Mouse (Mus musculus) kidney, embryonic 15.5 days (tissue): ENCODE measurements at regions not wholly inside any gene's neighbourhood (a gene's known extent, or its start where the extent isn't known, plus 50 kb on each side); places are given as distances from the start of the nearest gene placed in this dataset.

Experiments
- ATAC-seq: fragments of 200-750 bp; cut with Nextera tagmentation; replicated peaks from 2 replicates; pipeline ENCODE4 v1.8.0; 2017; ENCODE audit warnings: moderate TSS enrichment; ENCODE audit not compliant: low FRiP score
- H3K27ac ChIP-seq: fragments of 300-500 bp; sonication (generic); 2 replicates; pipeline ENCODE4 v1.5.1; 2015; ENCODE audit warnings: mild to moderate bottlenecking, inconsistent platforms
- H3K27me3 ChIP-seq: fragments of 300-500 bp; sonication (generic); 2 replicates; pipeline ENCODE4 v1.6.1; 2015; ENCODE audit warnings: inconsistent platforms
- H3K36me3 ChIP-seq: fragments of 300-500 bp; sonication (generic); 2 replicates; pipeline ENCODE4 v1.6.1; 2015; ENCODE audit warnings: inconsistent platforms
- H3K4me1 ChIP-seq: fragments of 300-500 bp; sonication (generic); 2 replicates; pipeline ENCODE4 v1.6.1; 2015; ENCODE audit warnings: inconsistent platforms
- H3K4me2 ChIP-seq: fragments of 300-500 bp; sonication (generic); 2 replicates; pipeline ENCODE4 v1.6.1; 2015; ENCODE audit warnings: moderate library complexity, mild to moderate bottlenecking, inconsistent platforms
- H3K4me3 ChIP-seq: fragments of 300-500 bp; sonication (generic); replicated peaks from 2 replicates; pipeline ENCODE4 v1.5.1; 2015; ENCODE audit warnings: mild to moderate bottlenecking, inconsistent platforms
- H3K9ac ChIP-seq: fragments of 300-500 bp; sonication (generic); 2 replicates; pipeline ENCODE4 v1.6.1; 2015; ENCODE audit warnings: mild to moderate bottlenecking, inconsistent platforms
- H3K9me3 ChIP-seq: fragments of 300-500 bp; sonication (generic); replicated peaks from 2 replicates; pipeline ENCODE4 v1.6.1; 2016; ENCODE audit warnings: inconsistent platforms
- WGBS: fragments of 180-500 bp; shearing (Covaris S2); methylation state at CpG from one replicate; pipeline ENCODE4 v1.1.7; 2015; ENCODE audit warnings: mixed read lengths; 5-methylcytosine and 5-hydroxymethylcytosine counted together

DNA sequence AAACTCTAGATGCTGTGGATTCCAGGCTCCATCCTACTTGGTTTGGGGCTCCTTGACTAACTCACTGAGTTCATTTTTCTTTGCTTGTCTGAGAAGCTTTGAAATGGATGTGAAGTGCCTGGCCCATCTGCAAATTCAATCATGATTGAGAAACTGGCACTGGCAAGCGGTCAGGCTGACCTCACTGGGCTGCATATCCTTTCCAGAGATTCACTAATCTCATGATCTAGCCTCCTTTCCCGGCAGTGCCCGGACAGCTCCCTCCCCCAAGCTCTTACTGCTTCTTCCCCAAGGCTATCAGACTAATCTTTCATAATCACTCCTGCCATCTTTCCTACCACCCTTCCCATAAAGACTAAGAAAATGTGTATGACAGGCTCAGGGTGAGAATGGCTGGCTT lies 239.9 kb downstream of the Gm19410 start:
- Histone ChIP-seq H3K9me3 (no peaks in the 10 kb centered on the region; the same call in 1 of the 2 replicates), H3K9ac (no peak overlapping the region), H3K27me3 (no peaks in the 10 kb centered on the region), H3K4me1 (no peaks in the 10 kb centered on the region), H3K36me3 (no peaks in the 10 kb centered on the region), H3K27ac (no peak overlapping the region), H3K4me2 (no peak overlapping the region), H3K4me3 (no peak overlapping the region)
- ATAC-seq = no peak
- WGBS = 66% methylated on average over 3 of the region's 3 CpGs

DNA sequence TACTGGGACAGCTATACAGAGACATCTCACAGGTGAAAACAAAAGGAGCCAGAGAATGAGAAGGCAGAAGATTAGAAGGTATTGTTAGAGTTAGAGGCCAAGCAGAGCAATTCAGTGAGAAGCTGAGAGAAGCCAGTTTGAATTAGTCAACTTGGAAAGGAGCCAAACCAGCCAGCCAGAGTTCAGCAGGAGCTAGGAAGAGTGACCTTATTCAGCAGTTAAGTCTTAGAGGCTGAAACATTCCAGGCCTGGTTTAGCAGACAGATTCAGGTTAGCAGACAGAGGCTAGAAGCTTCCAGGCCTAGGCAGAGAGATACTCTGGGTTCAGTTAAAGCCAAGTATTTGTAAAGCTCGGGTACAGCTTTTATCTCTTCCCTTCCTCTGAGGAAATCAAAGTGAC lies 242.1 kb downstream of the Gm19410 start:
- Histone ChIP-seq H3K4me1 (no peaks in the 10 kb centered on the region), H3K36me3 (no peaks in the 10 kb centered on the region), H3K9ac (no peak overlapping the region), H3K27me3 (no peaks in the 10 kb centered on the region), H3K4me2 (no peak overlapping the region), H3K4me3 (no peak overlapping the region), H3K27ac (no peak overlapping the region), H3K9me3 (no peaks in the 10 kb centered on the region; the same call in 1 of the 2 replicates)
- WGBS = 97% methylated on average over 1 of the region's 1 CpGs
- no peak for ATAC-seq

GRCm38 (mm10) chr8:36009565-36009964 lies 244.0 kb downstream of the Gm19410 start:
- H3K36me3 ChIP-seq = no peaks in the 10 kb centered on the region
- ATAC-seq = no peak

DNA sequence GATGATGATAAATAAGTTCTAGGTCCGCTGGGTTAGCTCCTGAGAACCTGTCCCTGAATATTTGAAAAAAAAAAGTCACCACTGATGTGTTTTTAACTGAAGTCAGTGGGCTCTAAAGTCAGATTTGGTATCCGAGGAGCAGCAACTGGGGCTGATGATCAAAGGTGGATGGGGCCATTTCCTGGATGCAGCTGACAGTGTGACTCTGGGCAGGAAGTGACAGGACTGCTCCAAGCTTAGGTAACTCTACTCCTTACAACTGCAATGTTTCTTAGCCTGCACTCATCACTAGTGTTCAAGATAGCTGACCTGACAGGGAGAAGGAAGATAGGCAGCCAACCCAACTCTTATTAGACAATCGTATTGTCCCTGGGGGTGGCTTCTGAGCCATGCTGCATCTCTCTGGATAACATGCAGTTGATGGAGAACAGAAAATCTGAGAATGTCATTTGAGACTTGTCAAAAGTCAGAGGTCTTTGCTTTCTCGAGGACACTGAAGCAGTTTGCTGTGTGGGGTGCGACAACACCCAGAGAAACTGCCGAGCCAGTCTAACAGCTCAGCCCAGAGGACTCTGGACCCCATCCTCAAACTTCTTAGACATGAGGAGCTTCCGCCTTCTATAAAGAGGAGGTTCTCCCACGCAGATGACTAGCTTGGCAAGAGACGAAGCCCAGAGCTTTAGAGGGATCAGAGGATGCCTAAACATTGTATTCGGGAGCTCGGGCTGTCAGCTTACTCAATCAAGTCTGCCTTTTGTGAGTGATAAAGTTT lies 245.0 kb downstream of the Gm19410 start:
- 49% methylated on average over 11 of the region's 11 CpGs for whole genome bisulfite sequencing
- Histone ChIP-seq H3K4me1 (no peaks in the 10 kb centered on the region), H3K4me2 (no peak overlapping the region), H3K27me3 (no peaks in the 10 kb centered on the region), H3K36me3 (no peaks in the 10 kb centered on the region), H3K9ac (no peak overlapping the region), H3K27ac (no peak overlapping the region), H3K4me3 (no peak overlapping the region), H3K9me3 (no peaks in the 10 kb centered on the region; the same call in 1 of the 2 replicates)
- ATAC-seq = no peak

More at GRCm38 (mm10) chr8:36009565-36009964, 244.0 kb downstream of the Gm19410 start:
- Histone ChIP-seq H3K9me3 (no peaks in the 10 kb centered on the region; the same call in 1 of the 2 replicates), H3K9ac (no peak overlapping the region), H3K27me3 (no peaks in the 10 kb centered on the region), H3K4me2 (no peak overlapping the region), H3K4me1 (no peaks in the 10 kb centered on the region), H3K4me3 (no peak overlapping the region), H3K27ac (no peak overlapping the region)
- 65% methylated on average over 9 of the region's 9 CpGs for WGBS

- Histone ChIP-seq H3K27me3 (no peaks in the 10 kb centered on the region), H3K9ac (no peak overlapping the region), H3K27ac (no peak overlapping the region), H3K9me3 (no peaks in the 10 kb centered on the region), H3K4me2 (no peak overlapping the region), H3K4me1 (peaks cover 10% of the 10 kb centered on the region; the same call in 1 of the 2 replicates), H3K4me3 (no peak overlapping the region), H3K36me3 (no peaks in the 10 kb centered on the region)
- ATAC-seq = no peak
- WGBS = 67% methylated on average over 8 of the region's 8 CpGs
Observed at GRCm38 (mm10) chr8:36014862-36015261, 249.3 kb downstream of the Gm19410 start.

- no peak for ATAC-seq
- Histone ChIP-seq H3K9ac (no peak overlapping the region), H3K27ac (no peak overlapping the region), H3K9me3 (no peaks in the 10 kb centered on the region), H3K36me3 (no peaks in the 10 kb centered on the region), H3K27me3 (no peaks in the 10 kb centered on the region), H3K4me3 (no peak overlapping the region), H3K4me2 (no peak overlapping the region), H3K4me1 (peaks cover 10% of the 10 kb centered on the region; the same call in 1 of the 2 replicates)
- WGBS = 64% methylated on average over 20 of the region's 20 CpGs
Observed at GRCm38 (mm10) chr8:36016321-36017114, 250.9 kb downstream of the Gm19410 start.

GRCm38 (mm10) chr8:36018993-36019753 lies 253.6 kb downstream of the Gm19410 start:
- 77% methylated on average over 15 of the region's 15 CpGs for WGBS
- Histone ChIP-seq H3K4me3 (no peak overlapping the region), H3K27ac (no peak overlapping the region), H3K36me3 (no peaks in the 10 kb centered on the region), H3K9me3 (no peaks in the 10 kb centered on the region), H3K4me2 (no peak overlapping the region), H3K27me3 (no peaks in the 10 kb centered on the region), H3K9ac (no peak overlapping the region), H3K4me1 (peaks cover 10% of the 10 kb centered on the region; the same call in 1 of the 2 replicates)
- no peak for ATAC-seq

GRCm38 (mm10) chr8:36019895-36020294 lies 254.3 kb downstream of the Gm19410 start:
- WGBS = 91% methylated on average over 7 of the region's 7 CpGs

DNA sequence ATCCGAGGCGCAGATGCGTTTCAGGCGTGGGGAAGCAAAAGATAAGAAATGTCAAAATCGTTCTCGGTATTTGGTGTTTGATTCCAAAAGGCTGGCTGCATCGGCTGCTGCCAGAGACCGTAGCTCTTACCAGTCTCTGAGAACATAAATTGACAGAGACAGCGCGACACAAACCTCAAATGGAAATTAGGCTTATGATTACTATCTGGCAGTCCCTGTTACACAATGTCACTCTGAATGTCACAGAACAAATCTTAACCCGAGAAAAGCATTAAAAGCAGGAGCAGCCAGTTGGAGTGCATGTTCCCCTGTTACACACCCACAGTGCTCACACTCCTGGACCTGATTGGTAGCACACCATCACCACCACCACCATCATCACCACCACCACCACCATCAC lies 262.0 kb downstream of the Gm19410 start:
- 86% methylated on average over 11 of the region's 11 CpGs for WGBS
- Histone ChIP-seq H3K4me2 (no peak overlapping the region), H3K36me3 (no peaks in the 10 kb centered on the region), H3K9ac (no peak overlapping the region), H3K27me3 (no peaks in the 10 kb centered on the region), H3K4me1 (0 out of 2 replicates have a peak, but pooled peaks cover 5% of the 10 kb centered on the region), H3K27ac (no peak overlapping the region), H3K4me3 (no peak overlapping the region), H3K9me3 (no peaks in the 10 kb centered on the region)
- no peak for ATAC-seq

More at GRCm38 (mm10) chr8:36019895-36020294, 254.3 kb downstream of the Gm19410 start:
- Histone ChIP-seq H3K36me3 (no peaks in the 10 kb centered on the region), H3K4me1 (peaks cover 10% of the 10 kb centered on the region; the same call in 1 of the 2 replicates), H3K4me3 (no peak overlapping the region), H3K9me3 (no peaks in the 10 kb centered on the region), H3K9ac (no peak overlapping the region), H3K27me3 (no peaks in the 10 kb centered on the region), H3K27ac (no peak overlapping the region), H3K4me2 (no peak overlapping the region)
- no peak for ATAC-seq

DNA sequence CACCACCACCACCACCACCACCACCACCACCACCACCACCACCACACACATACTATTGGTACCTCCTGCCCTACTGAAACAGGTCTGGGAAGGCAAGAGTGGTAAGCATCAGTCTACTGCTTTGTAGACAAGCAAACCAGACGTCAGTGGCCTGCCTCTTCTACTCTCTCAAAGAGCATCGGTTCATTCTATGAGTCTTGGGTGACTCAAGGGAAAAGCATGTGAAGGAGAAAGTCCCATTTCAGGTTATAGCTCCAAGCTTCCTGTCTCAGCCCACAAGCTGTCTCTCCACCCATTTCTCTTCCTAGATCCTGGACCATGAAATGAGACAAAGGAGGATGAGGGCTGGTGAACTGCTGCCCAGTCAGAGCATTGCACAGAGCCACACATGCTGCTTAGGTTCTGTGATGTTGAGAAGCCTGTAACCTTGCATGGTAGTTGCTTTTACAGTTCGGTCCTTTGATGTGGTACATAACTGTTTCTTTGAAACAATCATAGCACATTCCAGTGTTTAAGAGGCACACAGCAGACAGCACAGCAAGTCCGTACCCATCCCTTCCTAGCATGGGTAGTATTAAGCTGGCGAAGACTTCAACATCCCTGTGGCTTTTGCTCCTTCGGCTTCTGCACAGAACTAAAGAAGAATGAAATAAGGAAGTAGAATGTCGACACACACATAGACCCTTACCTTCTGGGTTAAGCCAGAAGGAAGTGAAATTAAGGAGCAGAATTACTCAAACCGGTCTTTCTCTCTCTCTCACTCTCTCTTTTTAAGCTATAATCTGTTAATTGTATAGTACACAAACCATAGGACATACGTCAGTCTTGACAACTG lies 262.7 kb downstream of the Gm19410 start:
- no peak overlapping the region for H3K4me3 ChIP-seq
- no peak for ATAC-seq
- no peaks in the 10 kb centered on the region for H3K36me3 ChIP-seq
- H3K4me1 ChIP-seq = 0 out of 2 replicates have a peak, but pooled peaks cover 5% of the 10 kb centered on the region
- H3K27ac ChIP-seq = no peak overlapping the region
- WGBS = 88% methylated on average over 9 of the region's 9 CpGs
- no peak overlapping the region for H3K4me2 ChIP-seq
- H3K27me3 ChIP-seq = no peaks in the 10 kb centered on the region
- H3K9ac ChIP-seq = no peak overlapping the region
- H3K9me3 ChIP-seq = no peaks in the 10 kb centered on the region

GRCm38 (mm10) chr8:36029445-36029844 lies 263.9 kb downstream of the Gm19410 start:
- Histone ChIP-seq H3K27me3 (no peaks in the 10 kb centered on the region), H3K4me1 (0 out of 2 replicates have a peak, but pooled peaks cover 5% of the 10 kb centered on the region), H3K36me3 (no peaks in the 10 kb centered on the region), H3K4me3 (no peak overlapping the region), H3K4me2 (no peak overlapping the region), H3K27ac (no peak overlapping the region), H3K9me3 (no peaks in the 10 kb centered on the region), H3K9ac (no peak overlapping the region)
- ATAC-seq = no peak
- 78% methylated on average over 2 of the region's 2 CpGs for WGBS
